In the genomic region with DNA sequence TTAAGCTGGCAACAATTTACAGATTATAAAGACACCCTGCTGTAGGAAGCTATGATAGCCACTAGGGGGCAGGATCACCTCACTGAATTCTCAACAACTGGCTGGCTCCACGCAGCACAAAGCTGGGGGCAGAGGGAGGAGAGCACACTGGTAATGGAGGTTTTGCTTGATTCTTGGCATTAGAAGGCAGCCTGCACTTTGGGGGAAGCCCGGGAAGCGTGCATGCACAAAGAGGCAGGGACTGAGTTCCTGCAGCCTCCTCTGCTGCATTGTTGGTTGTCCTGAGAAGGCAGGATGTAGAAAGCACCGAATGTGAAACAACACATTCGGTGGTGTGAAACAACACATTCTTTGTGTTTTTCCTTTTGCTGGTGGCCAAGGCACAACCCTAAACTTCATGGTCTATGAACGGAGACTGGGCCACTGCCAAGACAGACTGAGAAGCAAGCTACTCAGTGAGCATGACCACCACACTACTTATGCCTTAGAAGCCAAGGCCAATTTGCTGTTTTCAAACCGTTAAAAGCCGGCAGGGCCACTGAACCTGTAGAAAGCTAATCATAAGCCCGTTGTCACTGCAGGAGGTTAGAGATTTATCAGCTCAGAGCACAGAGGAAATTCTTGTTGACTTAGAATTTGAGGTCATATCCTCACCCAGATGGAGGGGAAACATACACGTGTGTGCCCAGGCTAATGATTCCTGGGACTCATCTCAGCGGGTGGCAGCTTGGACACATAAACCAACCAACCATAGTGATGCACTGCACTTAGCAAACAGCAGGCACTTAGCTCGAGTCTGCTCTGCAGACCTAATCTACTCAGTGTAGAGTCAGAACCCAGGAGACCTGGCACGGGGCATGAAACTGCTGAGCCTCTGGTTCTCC, we compare ENCODE assay signal across 8 mouse cellular contexts.
DNase-seq lines count a peak whose midpoint lies in the region; ATAC-seq and TF ChIP-seq lines count a peak whose summit lies in the region.

No protein-coding gene starts in this region.

- 38% methylated on average over 13 of the region's 13 CpGs for WGBS in heart, embryonic 10.5 days
- whole genome bisulfite sequencing in kidney, embryonic 14.5 days: 34% methylated on average over 13 of the region's 13 CpGs
- WGBS in limb, embryonic 13.5 days: 27% methylated on average over 13 of the region's 13 CpGs
- 31% methylated on average over 13 of the region's 13 CpGs for WGBS in stomach, embryonic 16.5 days

- no peak overlapping the region for H3K27ac ChIP-seq in bone marrow macrophage, adult 2 months (ENCODE audit: insufficient read depth, low read depth, low read length)
- peak overlapping the region; percentile 9; the same call in 1 of the 2 replicates for H3K27ac ChIP-seq in embryonic fibroblast, embryonic 13.5 days (ENCODE audit: insufficient read depth, low read length)
- H3K27ac ChIP-seq in heart, embryonic 10.5 days: peak overlapping the region; percentile 62
- H3K27ac ChIP-seq in kidney, embryonic 14.5 days (ENCODE audit: low read depth, low read length): peak overlapping the region; percentile 42; the same call in 1 of the 2 replicates
- peak overlapping the region; percentile 84 for H3K27ac ChIP-seq in limb, embryonic 13.5 days
- H3K27ac ChIP-seq in stomach, embryonic 16.5 days (ENCODE audit: low read length): no peak overlapping the region

- H3K4me1 ChIP-seq in bone marrow macrophage, adult 2 months (ENCODE audit: control insufficient read depth, insufficient read depth, low read length): no peaks in the 10 kb centered on the region
- H3K4me1 ChIP-seq in embryonic fibroblast, embryonic 13.5 days (ENCODE audit: control insufficient read depth, insufficient read depth, low read length): peaks cover 11% of the 10 kb centered on the region
- no peaks in the 10 kb centered on the region for H3K4me1 ChIP-seq in heart, embryonic 10.5 days
- peaks cover 7% of the 10 kb centered on the region for H3K4me1 ChIP-seq in kidney, embryonic 14.5 days (ENCODE audit: control insufficient read depth, insufficient read depth, low read length)
- peaks cover 15% of the 10 kb centered on the region for H3K4me1 ChIP-seq in limb, embryonic 13.5 days
- 0 out of 2 replicates have a peak, but pooled peaks cover 6% of the 10 kb centered on the region for H3K4me1 ChIP-seq in stomach, embryonic 16.5 days (ENCODE audit: control insufficient read depth, insufficient read depth, low read length)

- TF ChIP-seq POLR2A in bone marrow macrophage, adult 2 months (IDR thresholded peaks at IDR 0.05; ENCODE audit: borderline replicate concordance, low read depth, low read length): no peak
- TF ChIP-seq POLR2A in embryonic fibroblast, embryonic 13.5 days (IDR thresholded peaks at IDR 0.05; ENCODE audit: low read depth, low read length): no peak
- no peak for TF ChIP-seq POLR2A in myocyte (IDR thresholded peaks at IDR 0.05; ENCODE audit: insufficient read length, low read depth)

- H3K9ac ChIP-seq in kidney, embryonic 14.5 days (ENCODE audit: low read depth, low read length): no peak overlapping the region
- 0 out of 2 replicates have a peak overlapping the region, but pooled peaks have one; percentile 31 for H3K9ac ChIP-seq in limb, embryonic 13.5 days
- 0 out of 2 replicates have a peak overlapping the region, but pooled peaks have one; percentile 36 for H3K9ac ChIP-seq in stomach, embryonic 16.5 days (ENCODE audit: low read length)

- DNase-seq in B cell, adult 2 months: peak; percentile 54 to 59
- peak; percentile 84 for DNase-seq in heart, embryonic 10.5 days (ENCODE audit: low spot score)

- no peak overlapping the region for H3K4me3 ChIP-seq in bone marrow macrophage, adult 2 months (ENCODE audit: insufficient read depth, low read length)
- no peak overlapping the region for H3K4me3 ChIP-seq in embryonic fibroblast, embryonic 13.5 days (ENCODE audit: insufficient read depth, low read length)
- H3K4me3 ChIP-seq in heart, embryonic 10.5 days: no peak overlapping the region
- peak overlapping the region; percentile 7; the same call in 1 of the 2 replicates for H3K4me3 ChIP-seq in kidney, embryonic 14.5 days (ENCODE audit: low read length)
- no peak overlapping the region for H3K4me3 ChIP-seq in limb, embryonic 13.5 days
- no peak overlapping the region for H3K4me3 ChIP-seq in myocyte
- no peak overlapping the region for H3K4me3 ChIP-seq in stomach, embryonic 16.5 days (replicated peaks; ENCODE audit: low read length)

- peak; percentile 85 for ATAC-seq in kidney, embryonic 14.5 days (ENCODE audit: low FRiP score, low TSS enrichment)
- ATAC-seq in limb, embryonic 13.5 days (ENCODE audit: low FRiP score, low read depth): peak; percentile 90
- peak; percentile 88 for ATAC-seq in stomach, embryonic 16.5 days (ENCODE audit: insufficient read depth, low FRiP score)

- H3K4me2 ChIP-seq in kidney, embryonic 14.5 days (replicated peaks; ENCODE audit: low read depth, low read length): peak overlapping the region; percentile 24; the same call in 1 of the 2 replicates
- H3K4me2 ChIP-seq in limb, embryonic 13.5 days (replicated peaks): peak overlapping the region; percentile 49
- H3K4me2 ChIP-seq in myocyte (ENCODE audit: low read depth): peak overlapping the region; percentile 61
- peak overlapping the region; percentile 32; the same call in 1 of the 2 replicates for H3K4me2 ChIP-seq in stomach, embryonic 16.5 days (ENCODE audit: low read depth, low read length)

- 0 out of 2 replicates have a peak, but pooled peaks cover 2% of the 10 kb centered on the region for H3K36me3 ChIP-seq in heart, embryonic 10.5 days
- peaks cover 5% of the 10 kb centered on the region; the same call in 1 of the 2 replicates for H3K36me3 ChIP-seq in kidney, embryonic 14.5 days (ENCODE audit: control insufficient read depth, insufficient read depth, low read length)
- peaks cover 6% of the 10 kb centered on the region for H3K36me3 ChIP-seq in limb, embryonic 13.5 days
- peaks cover 3% of the 10 kb centered on the region for H3K36me3 ChIP-seq in myocyte (ENCODE audit: control insufficient read depth, insufficient read depth)
- H3K36me3 ChIP-seq in stomach, embryonic 16.5 days (ENCODE audit: control insufficient read depth, insufficient read depth, low read length): 0 out of 2 replicates have a peak, but pooled peaks cover 5% of the 10 kb centered on the region

- no peak overlapping the region for H3ac ChIP-seq in myocyte (ENCODE audit: control insufficient read depth, insufficient read length)

- TF ChIP-seq CTCF in bone marrow macrophage, adult 2 months (IDR thresholded peaks at IDR 0.05; ENCODE audit: low read depth, low read length): peak; percentile 78
- TF ChIP-seq CTCF in embryonic fibroblast, embryonic 13.5 days (IDR thresholded peaks at IDR 0.05; ENCODE audit: borderline replicate concordance, insufficient read depth, low read length): peak; percentile 72

- no peaks in the 10 kb centered on the region for H3K27me3 ChIP-seq in heart, embryonic 10.5 days (ENCODE audit: insufficient read depth, poor library complexity, severe bottlenecking)
- H3K27me3 ChIP-seq in kidney, embryonic 14.5 days (ENCODE audit: control insufficient read depth, insufficient read depth, low read length): no peaks in the 10 kb centered on the region
- no peaks in the 10 kb centered on the region for H3K27me3 ChIP-seq in limb, embryonic 13.5 days
- no peaks in the 10 kb centered on the region for H3K27me3 ChIP-seq in myocyte (ENCODE audit: control insufficient read depth, insufficient read depth, insufficient read length)
- no peaks in the 10 kb centered on the region for H3K27me3 ChIP-seq in stomach, embryonic 16.5 days (ENCODE audit: control insufficient read depth, insufficient read depth, low read length)

- H3K79me2 ChIP-seq in myocyte (ENCODE audit: control insufficient read depth, insufficient read depth): no peaks in the 10 kb centered on the region

- no peaks in the 10 kb centered on the region for H3K9me3 ChIP-seq in heart, embryonic 10.5 days
- no peaks in the 10 kb centered on the region for H3K9me3 ChIP-seq in kidney, embryonic 14.5 days (ENCODE audit: control insufficient read depth, low read length)
- no peaks in the 10 kb centered on the region for H3K9me3 ChIP-seq in limb, embryonic 13.5 days
- H3K9me3 ChIP-seq in stomach, embryonic 16.5 days (replicated peaks; ENCODE audit: control insufficient read depth, low read length): no peaks in the 10 kb centered on the region

TF ChIP-seq in myocyte, 11 proteins besides CTCF, POLR2A, EP300 and RAD21:
- TF ChIP-seq MYOD1 (IDR thresholded peaks at IDR 0.05; ENCODE audit: control insufficient read depth in 1 of 3, insufficient read length in 2 of 3, low read depth in 2 of 3) (no peak), MYOG (IDR thresholded peaks at IDR 0.05; ENCODE audit: control insufficient read depth in 1 of 3, insufficient read depth in 1 of 3, insufficient read length in 2 of 3, low read depth in 2 of 3) (no peak)

Comparison
In these comparisons a context has a peak if more than half of its experiments do, and no peak if none do; other contexts are left out.
1. H3K27ac ChIP-seq: peak in embryonic fibroblast, embryonic 13.5 days (single experiment), heart, embryonic 10.5 days (single experiment), kidney, embryonic 14.5 days (single experiment) and limb, embryonic 13.5 days (single experiment); none in bone marrow macrophage, adult 2 months (single experiment) and stomach, embryonic 16.5 days (single experiment).
2. Peak in every context shown above with its lines, with median percentiles within 50 percentile points of each other: ATAC-seq and H3K4me2 ChIP-seq.